Mouse (Mus musculus) right cerebral cortex, postnatal 10 days (tissue): ENCODE data around the gene Gpr161.

Source experiments
- DNase-seq, 2 experiments: peaks; one replicate each; pipeline ENCODE4 v3.0.0; 2021; ENCODE audit warnings: low spot score in 2 of 2

Gpr161 gene

DNA sequence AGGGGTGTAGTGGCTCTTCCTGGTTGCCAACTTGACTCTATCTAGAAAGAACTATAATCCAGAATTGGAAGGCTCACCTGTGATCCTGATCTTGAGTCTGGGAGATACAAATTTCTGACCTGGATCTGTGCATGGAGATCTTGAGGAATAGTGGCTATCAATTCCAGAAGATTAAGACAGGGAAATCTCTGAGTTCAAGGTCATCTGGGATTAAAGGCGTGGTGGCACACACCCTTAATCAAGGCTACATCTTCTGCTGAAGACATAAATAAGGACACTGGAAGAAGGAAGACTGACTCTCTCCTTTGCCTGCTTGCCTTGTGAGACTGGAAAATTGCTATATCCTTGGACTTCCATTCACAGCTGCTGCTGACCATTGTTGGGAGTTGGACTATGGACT lies at the start of gene Gpr161:
Gene Gpr161 (plus strand): TSS at position 301 of the 400 bp plus-strand sequence.
- no peak for DNase-seq

DNA sequence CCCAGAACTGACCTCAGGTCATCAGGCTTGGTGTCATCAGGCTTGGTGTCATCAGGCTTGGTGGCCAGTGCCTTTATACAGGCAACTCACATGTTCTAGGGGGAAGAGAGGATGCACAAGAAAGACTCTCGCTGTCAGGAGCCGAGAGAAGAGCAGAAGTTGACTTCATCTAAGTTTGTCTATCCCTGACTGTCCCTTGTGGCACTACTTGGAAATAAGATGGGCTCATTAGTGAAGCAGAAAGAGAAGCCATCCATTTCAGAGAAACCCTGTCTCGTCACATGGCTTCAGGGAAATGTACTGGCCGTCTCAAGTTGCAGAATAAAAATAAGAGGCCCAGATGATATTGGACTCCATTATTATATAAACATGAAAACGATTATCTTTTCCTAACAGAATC lies 49.0 kb upstream of the Gpr161 start:
- DNase-seq = no peak

DNA sequence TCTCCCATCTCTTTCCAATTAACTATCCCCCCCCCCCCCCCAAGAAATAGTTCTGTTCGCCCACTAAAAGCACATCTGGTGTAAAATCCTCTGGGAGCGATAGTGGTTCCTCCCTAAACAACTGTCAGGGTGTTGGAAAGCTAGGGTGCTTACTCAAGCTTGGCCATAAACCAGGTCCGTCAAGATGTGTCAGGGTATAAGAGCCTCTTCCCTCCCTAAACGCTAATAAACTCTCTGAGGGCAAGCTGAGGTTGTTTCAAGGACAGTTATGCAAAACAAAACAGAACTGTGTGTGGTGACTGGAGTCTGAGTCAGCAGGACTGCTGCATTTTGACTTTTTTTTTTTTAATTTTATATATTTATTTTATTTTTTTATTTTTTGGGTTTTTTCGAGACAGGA lies 48.5 kb upstream of the Gpr161 start:
- DNase-seq = no peak

- no peak for DNase-seq
These were observed 47.8 kb upstream of the Gpr161 start for GRCm38 (mm10) chr1:165247788-165248187.

GRCm38 (mm10) chr1:165248842-165249241 lies 46.7 kb upstream of the Gpr161 start:
- no peak for DNase-seq

GRCm38 (mm10) chr1:165250546-165250945 lies 45.0 kb upstream of the Gpr161 start:
- no peak for DNase-seq

DNA sequence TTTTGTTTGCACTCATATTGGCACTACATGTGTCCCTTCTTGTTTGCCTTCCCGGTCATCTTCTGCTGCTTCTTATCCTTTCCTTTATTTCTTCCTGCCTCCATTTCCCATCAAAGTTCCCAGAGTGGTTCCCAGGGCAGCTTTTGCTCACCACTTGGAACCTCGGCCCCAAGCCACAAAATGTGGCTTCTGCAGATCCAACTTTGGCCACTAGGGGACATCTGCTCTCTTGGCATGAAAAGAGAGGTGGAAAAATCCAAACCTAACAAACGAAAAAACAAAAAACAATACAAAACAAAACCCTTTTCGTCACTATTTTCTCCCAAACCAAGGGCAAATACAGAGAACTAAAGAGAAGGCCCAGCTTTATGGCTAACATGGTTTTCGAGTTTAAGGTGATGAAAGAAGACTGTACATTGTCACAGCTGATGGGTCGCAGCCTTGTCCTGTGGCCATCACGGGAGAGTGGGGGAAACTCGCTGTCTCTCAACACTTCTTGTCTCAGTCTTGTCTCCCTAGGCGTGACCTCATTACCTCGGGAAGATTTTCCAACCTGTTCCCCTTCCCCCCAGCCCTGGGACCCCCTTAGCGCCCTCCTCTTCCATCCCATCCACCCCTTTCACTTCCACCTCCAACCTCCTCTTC lies 43.4 kb upstream of the Gpr161 start:
- peak in 1 of 2 experiments; percentile 43 for DNase-seq

GRCm38 (mm10) chr1:165274946-165275345 lies 20.6 kb upstream of the Gpr161 start:
- DNase-seq = peak in 1 of 2 experiments; percentile 10

DNA sequence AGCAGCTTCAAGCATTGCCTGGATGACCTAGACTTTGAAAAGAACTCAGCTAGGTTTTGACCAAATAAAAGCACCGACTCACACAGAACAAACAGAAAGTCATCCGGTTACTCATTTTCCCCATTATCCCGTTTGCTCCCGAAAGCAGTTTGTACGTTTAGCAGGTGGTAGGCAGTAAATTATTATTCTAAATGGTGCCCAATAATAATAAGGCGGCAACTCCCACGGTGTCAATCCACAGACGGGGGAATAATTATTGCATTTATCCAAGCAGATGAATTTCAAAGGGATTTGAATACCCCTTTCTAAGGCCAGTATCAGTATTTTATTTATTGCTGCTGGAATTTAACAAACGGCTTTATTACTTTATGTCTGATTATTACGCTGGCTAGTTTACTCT lies 14.8 kb upstream of the Gpr161 start:
- peak in 1 of 2 experiments; percentile 9 for DNase-seq

- peak; percentile 52 to 56 for DNase-seq
These were observed 14.0 kb upstream of the Gpr161 start for GRCm38 (mm10) chr1:165281351-165282221.

- DNase-seq = peak in 1 of 2 experiments; percentile 23
These were observed 13.2 kb upstream of the Gpr161 start for GRCm38 (mm10) chr1:165282222-165282966.

DNA sequence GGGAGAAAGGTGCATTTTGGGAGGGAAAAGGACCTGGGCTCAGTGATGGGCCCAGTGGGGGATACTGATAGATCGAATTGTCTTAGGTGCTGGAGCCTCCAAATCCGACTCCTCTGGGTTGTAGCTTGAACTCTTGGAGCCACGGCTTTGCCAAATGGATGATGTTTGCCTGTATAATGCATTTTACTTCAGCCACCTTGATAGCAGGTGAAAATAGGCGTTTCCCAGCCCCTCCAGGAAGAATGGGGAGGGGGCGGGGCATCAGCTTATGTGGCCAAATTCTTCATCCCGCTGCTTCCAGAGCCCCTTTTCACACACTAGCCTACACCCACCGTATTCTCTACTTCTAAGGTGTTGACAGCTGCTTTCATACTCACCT lies 12.6 kb upstream of the Gpr161 start:
- peak in 1 of 2 experiments; percentile 15 for DNase-seq

DNA sequence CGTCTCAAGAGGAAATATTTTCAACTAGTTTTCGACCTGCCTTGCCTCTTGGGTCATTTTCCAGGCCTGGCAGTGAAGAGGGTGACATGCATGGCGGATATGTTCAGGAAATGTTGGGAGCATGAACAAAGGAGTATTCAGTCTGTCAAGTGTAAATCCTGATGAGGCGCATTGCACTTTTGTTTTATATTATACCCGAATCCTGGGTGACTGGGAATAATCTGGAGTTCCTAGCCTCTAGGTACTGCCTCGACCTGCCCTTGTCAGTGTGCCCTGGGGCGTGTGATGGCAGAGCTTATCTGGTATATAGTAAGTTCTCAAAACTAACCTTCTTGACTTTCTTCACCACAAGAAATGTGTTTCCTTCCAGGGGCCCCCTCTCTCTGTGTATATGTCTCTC lies 11.5 kb upstream of the Gpr161 start:
- no peak for DNase-seq

DNA sequence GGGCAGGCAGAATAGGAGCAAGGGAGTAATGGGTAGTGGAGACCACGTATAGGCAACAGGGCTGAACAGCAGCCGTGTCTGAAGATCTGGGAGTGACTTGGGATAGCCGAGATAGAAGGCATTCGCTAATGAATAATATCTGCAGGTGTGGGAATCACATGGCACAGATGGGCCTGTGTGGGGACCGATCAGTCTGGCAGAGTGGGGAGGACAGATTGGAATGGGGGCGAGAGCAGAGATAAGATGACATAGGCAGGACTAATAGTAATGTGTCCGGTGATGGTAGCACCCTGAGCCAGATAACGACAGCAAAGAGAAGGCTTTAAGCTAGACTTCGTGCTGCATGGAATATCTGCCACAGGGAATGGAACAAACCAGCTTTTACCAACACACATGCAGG lies 7.4 kb upstream of the Gpr161 start:
- no peak for DNase-seq

- DNase-seq = no peak
These were observed 5.8 kb upstream of the Gpr161 start for GRCm38 (mm10) chr1:165289831-165290230.

DNA sequence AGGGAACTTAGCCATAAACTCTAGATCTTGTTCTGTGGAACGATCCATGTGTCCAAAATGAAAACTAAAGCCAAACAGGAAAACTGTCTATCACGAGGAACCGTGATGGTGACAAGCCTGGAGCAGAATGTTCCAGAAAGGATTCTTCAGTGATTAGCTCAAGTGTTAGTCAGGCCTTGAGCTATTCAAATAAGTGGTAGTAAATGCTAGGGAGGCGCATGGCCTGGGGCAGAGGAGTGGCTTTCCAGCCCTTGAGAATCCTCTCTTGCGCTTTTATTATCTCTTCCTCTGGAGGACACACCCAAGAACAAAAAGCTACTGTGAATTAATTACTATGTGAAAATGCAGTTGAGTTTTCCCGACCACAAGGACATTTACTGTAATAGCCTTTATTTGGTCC lies 4.0 kb upstream of the Gpr161 start:
- no peak for DNase-seq

DNA sequence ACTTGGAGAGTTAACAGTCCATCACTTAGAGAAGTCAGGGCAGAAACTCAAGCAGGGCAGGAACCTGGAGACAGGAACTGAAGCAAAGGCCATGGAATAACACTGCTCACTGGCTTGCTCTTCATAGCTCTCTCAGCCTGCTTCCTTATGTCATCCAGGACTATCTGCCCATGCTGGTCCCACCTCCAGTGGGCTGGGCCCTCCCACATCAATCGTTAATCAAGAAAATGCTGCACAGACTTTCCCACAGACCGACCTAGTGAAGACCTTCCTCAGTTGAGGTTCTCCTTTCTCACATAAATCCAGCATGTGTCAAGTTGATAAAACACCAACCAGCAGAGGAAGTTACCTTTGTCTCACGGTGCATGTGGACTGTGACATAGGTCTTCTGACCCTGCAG lies 5.5 kb downstream of the Gpr161 start:
- DNase-seq = no peak

GRCm38 (mm10) chr1:165301567-165301966 lies 6.0 kb downstream of the Gpr161 start:
- DNase-seq = no peak

GRCm38 (mm10) chr1:165302455-165303208 lies 7.0 kb downstream of the Gpr161 start:
- DNase-seq = peak; percentile 68

GRCm38 (mm10) chr1:165303209-165303608 lies 7.6 kb downstream of the Gpr161 start:
- no peak for DNase-seq

DNA sequence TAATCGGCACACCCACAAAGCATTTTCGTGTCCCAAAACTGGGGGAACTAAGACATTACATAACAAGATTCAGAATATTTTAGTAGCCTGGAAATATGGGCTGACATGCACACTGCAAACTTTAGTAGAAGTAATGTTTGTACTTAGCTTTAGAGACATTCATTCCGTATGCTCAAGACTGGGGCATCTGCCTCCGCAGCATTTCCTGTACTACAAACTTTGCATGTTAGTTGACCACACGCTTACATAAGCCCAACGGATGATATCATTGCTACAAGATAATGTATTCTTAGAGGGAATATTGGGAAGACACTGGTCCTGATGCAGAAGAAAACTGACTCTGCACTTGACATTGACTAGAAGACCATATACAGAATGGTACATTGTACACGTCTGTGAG lies 8.8 kb downstream of the Gpr161 start:
- no peak for DNase-seq

DNA sequence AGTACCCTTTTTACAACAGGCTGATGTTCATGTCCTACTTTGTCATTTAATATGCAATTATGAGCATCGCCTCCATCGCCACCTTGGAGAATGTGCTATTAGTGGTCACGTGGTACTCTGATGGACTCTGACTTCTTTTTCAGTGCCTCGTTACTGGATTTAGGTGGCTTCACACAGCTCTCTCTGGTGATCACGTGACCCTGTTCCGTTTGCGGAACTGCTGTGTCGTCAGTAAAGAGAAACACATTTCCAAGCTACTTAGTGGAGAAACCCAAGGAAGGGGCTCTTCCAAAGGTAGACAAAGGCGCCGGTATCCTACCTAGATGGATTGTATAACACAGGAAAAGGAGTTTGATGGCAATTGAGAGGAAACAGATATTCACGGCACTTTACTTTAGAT lies 12.6 kb downstream of the Gpr161 start:
- DNase-seq = no peak
